Mouse (Mus musculus): Measurements from ENCODE around the gene Prkag2.

The Prkag2 gene

GRCm38 (mm10) chr5:24968792-24969191 lies 131.7 kb downstream of the Prkag2 start:
- no peak for DNase-seq (ENCODE audit: low spot score in 2 of 2)

GRCm38 (mm10) chr5:24967898-24968535 lies 132.4 kb downstream of the Prkag2 start:
- DNase-seq (ENCODE audit: low spot score in 2 of 2): no peak

DNA sequence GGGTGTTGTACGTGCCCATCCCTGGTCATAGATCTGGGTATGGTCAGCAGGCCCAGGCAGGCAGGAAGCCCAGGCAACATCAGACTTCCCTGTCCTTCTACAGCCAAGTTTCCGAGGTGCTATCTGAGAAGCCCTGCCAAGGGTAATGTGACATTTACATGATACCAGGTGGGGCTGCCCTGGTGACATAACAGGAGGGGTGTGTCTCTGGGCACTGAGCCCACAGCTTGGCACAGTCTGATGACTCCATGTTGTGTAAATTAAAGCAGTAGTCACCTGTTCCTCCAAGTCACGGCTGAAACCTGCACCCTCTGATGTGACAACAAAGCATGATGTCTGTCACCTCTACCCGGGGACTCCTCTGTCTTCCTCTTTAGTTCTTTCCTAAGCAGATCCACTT lies 136.7 kb downstream of the Prkag2 start:
- DNase-seq (ENCODE audit: low spot score in 2 of 2): no peak

- DNase-seq (ENCODE audit: low spot score in 2 of 2): no peak
Observed at GRCm38 (mm10) chr5:24960791-24961190, 139.7 kb downstream of the Prkag2 start.

DNA sequence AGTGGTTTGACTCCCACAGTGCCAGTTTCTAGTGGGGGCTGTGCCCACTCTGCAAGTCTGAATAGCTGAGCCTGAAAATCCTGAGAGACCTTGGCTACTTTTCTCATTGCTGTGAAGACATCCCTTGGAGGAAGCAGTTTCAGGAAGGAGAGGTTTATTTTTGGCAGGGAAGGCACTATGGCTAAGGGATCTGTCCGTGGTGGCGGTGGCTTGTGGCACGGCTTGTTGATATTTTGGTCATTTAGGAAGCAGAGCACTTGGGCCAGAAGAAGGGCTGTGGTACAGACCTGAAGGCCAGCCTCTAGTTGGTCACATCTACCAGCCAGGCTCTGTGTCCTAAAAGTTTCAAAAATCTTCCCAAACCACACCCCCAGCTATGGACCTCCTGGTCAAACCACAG lies 140.7 kb downstream of the Prkag2 start:
- DNase-seq (ENCODE audit: low spot score in 2 of 2): no peak

DNA sequence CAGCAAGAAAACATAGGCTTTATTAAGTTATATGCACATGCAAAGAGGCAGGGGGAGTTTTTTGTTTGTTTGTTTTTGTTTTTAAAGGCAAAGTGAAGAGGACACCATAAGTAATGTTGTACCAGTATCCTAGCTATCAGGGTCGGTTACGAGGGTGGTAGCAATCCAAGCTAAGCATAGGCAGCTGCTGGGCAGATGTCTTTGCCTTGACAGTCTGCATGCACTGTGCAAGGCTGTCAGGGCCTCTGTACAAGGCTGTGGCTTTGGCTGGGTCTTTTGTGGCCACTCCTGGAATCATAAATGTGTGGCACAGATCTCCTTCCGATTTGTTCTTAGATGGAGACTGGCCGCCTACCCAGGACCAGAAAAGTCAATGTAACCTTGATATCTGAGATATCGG lies 141.8 kb downstream of the Prkag2 start:
- no peak for DNase-seq (ENCODE audit: low spot score in 2 of 2)

DNA sequence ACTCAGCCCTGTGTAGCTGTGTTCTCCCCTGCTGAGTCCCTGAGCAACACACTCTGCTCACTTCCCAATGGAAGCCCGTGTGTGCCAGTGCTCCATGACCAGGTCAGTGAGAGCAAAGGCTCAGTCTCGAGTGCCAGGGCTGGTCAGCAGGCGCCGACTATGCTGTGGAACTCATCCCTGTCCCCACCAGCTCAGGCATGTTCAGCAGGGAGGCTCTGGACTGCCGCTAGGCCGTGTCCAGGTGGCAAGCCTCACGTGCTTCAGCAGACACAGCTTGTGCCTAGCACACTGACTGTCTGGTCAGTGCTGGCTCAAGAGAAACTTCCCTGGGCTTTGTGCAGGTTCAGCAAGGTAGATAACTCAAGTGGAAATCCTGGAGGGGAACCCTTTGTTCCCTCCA lies 143.6 kb downstream of the Prkag2 start:
- DNase-seq (ENCODE audit: low spot score in 2 of 2): no peak

GRCm38 (mm10) chr5:24952842-24953741 lies 147.3 kb downstream of the Prkag2 start:
- no peak for DNase-seq (ENCODE audit: low spot score in 2 of 2)

DNA sequence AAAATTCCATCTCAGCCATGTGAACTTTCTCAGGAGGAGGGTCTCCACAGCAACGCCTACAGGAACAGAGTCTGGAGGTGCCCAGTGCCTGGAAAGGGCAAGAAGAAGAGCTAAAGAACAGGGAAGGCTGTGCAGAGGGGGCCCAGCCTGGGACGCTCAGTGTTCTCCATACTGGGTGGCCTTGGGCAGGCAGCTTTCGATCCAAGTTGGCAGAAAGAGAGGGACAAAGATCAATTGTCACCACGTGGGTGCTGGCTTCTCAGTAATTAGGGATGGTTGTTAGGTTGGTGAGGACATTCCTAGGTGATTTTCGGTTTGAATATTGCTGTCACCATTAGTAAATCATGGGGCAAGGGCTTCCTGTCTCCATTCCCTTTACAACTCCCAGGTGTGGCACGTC lies 148.2 kb downstream of the Prkag2 start:
- DNase-seq (ENCODE audit: low spot score in 2 of 2): no peak

DNA sequence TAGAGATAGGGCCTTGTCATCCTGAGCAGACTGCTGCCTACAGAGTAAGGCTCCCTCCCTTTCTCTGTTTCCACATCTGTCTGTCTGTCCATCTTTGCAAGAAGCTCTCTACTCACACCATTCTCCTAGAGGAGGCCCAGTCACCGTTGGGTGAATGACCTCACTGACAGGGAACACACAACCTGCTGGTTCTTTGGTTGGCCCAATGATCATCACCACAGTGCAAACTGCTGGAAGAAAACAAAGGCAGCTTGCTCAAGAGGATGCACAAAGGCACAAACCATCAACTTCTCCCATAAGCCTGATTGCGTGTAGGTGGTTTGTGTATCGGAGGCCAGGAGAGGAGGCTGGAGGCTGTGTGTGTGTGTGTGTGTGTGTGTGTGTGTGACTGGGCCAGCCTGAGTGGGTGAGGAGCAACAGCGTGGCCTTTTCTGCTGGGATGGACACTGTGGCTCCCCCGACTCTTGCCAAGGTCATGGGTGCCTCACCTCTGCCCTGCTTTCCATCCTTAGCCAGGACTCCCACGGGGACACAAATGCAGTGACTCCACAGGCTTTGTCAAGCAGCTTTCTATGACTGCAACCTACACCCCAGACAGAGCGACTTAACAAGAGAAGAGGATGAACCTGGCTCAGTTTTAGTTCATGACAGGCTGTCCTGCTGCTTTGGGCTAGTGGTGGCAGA lies 149.4 kb downstream of the Prkag2 start:
- no peak for DNase-seq (ENCODE audit: low spot score in 2 of 2)

- no peak for DNase-seq (ENCODE audit: low spot score in 2 of 2)
Observed at GRCm38 (mm10) chr5:24950039-24950438, 150.4 kb downstream of the Prkag2 start.

GRCm38 (mm10) chr5:24938046-24938822 lies 162.2 kb downstream of the Prkag2 start:
- DNase-seq (ENCODE audit: low spot score in 2 of 2): no peak

GRCm38 (mm10) chr5:24936451-24936850 lies 164.0 kb downstream of the Prkag2 start:
- no peak for DNase-seq (ENCODE audit: low spot score in 2 of 2)

GRCm38 (mm10) chr5:24935446-24935845 lies 165.0 kb downstream of the Prkag2 start:
- DNase-seq (ENCODE audit: low spot score in 2 of 2): no peak

DNA sequence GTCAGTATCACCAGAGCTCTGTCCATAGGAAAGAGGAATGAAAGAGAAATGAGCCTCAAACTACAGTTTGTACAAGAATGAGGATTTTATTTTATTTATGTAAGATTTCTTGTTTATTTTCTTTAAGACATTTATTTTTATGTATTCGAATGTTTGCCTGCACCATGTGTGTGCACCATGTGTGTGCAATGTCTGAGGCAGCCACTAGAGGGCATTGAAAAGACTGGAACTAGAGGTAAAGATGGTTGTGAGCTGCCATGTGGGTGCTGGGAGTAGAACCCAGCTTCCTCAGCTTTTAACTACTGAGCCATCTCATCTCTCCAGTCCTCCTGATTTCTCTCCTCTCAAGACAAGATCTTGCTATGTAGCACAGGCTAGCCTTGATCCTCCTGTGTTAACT lies 166.7 kb downstream of the Prkag2 start:
- DNase-seq (ENCODE audit: low spot score in 2 of 2): no peak

GRCm38 (mm10) chr5:24931578-24932185 lies 168.8 kb downstream of the Prkag2 start:
- no peak for DNase-seq (ENCODE audit: low spot score in 2 of 2)

GRCm38 (mm10) chr5:24930831-24931577 lies 169.4 kb downstream of the Prkag2 start:
- DNase-seq (ENCODE audit: low spot score in 2 of 2): no peak

DNA sequence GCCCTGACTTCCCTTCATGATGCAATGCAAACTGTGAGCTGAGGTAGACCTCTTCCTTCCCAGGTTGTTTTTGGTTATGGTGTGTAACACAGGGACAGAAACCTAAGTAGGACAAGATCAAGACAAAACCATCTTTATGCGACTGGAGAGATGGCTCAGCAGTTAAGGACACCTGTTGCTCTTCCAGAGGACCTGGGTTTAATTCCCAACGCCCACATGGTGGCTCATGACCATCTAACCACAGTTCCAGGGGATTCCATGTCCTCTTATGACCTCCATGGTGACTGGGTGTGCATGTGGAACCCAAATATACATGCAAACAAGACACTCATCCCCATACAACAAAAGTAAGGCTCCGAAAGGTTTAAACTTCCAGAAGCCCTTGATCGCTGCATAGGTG lies 171.6 kb downstream of the Prkag2 start:
- no peak for DNase-seq (ENCODE audit: low spot score in 2 of 2)

DNA sequence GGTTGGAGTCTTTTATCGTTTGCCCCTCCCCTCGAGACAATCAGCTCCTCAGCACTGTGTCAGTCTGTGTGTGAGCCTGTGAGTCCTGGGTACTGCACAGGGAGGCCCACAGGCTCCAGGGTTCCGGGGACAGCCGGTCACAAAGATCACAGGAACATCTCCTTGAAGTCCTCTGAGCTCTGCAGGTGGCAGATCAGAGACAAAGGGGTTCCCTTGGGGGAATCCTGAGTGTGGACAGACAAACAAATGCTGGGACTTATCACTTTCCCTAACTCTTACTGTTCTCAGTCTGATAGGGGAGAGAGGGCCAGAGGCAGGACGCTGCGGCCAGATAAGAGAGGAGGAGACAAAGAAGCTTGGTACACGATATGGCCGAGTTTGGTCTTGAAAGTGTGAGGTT lies 172.7 kb downstream of the Prkag2 start:
- no peak for DNase-seq (ENCODE audit: low spot score in 2 of 2)

- no peak for DNase-seq (ENCODE audit: low spot score in 2 of 2)
Observed at GRCm38 (mm10) chr5:24919155-24919554, 181.3 kb downstream of the Prkag2 start.

GRCm38 (mm10) chr5:24916511-24916910 lies 183.9 kb downstream of the Prkag2 start:
- DNase-seq (ENCODE audit: low spot score in 2 of 2): no peak
